Mouse (Mus musculus) kidney, embryonic 14.5 days (tissue): ENCODE results near the gene Ctnnd2. TPM values are rescaled to one million over a fixed set of nuclear protein-coding genes. Genes with fewer than 3 reads are reported as not detected.

Experiments
- ATAC-seq: fragments of 200-750 bp; cut with Nextera tagmentation; 2 replicates; pipeline ENCODE4 v1.8.0; 2017; ENCODE audit warnings: moderate number of reproducible peaks, mild to moderate bottlenecking, moderate TSS enrichment, moderate library complexity; ENCODE audit not compliant: low FRiP score, low TSS enrichment
- H3K27ac ChIP-seq: fragments of 300-500 bp; sonication (generic); 2 replicates; pipeline ENCODE4 v1.5.1; 2014; ENCODE audit warnings: low read depth, mild to moderate bottlenecking, low read length, moderate library complexity, mixed read lengths
- H3K27me3 ChIP-seq: fragments of 300-500 bp; sonication (generic); 2 replicates; pipeline ENCODE4 v1.6.1; 2014; ENCODE audit warnings: mild to moderate bottlenecking, low read length; ENCODE audit not compliant: control insufficient read depth, insufficient read depth
- H3K36me3 ChIP-seq: fragments of 300-500 bp; sonication (generic); 2 replicates; pipeline ENCODE4 v1.6.1; 2014; ENCODE audit warnings: low read length, mixed read lengths; ENCODE audit not compliant: control insufficient read depth, insufficient read depth
- H3K4me1 ChIP-seq: fragments of 300-500 bp; sonication (generic); 2 replicates; pipeline ENCODE4 v1.6.1; 2014; ENCODE audit warnings: low read length, mixed read lengths; ENCODE audit not compliant: control insufficient read depth, insufficient read depth
- H3K4me2 ChIP-seq: fragments of 300-500 bp; sonication (generic); replicated peaks from 2 replicates; pipeline ENCODE4 v1.6.1; 2014; ENCODE audit warnings: low read depth, mild to moderate bottlenecking, low read length
- H3K4me3 ChIP-seq: fragments of 300-500 bp; sonication (generic); 2 replicates; pipeline ENCODE4 v1.5.1; 2014; ENCODE audit warnings: mild to moderate bottlenecking, low read length
- H3K9ac ChIP-seq: fragments of 300-500 bp; sonication (generic); 2 replicates; pipeline ENCODE4 v1.6.1; 2014; ENCODE audit warnings: low read depth, mild to moderate bottlenecking, low read length, moderate library complexity
- H3K9me3 ChIP-seq: fragments of 300-500 bp; sonication (generic); 2 replicates; pipeline ENCODE4 v1.6.1; 2016; ENCODE audit warnings: low read length; ENCODE audit not compliant: control insufficient read depth
- WGBS: fragments of 180-500 bp; shearing (Covaris S2); extraction: QIAGEN DNeasy Blood & Tissue Kit; methylation state at CpG from one replicate; pipeline ENCODE4 v1.1.7; 2014; 5-methylcytosine and 5-hydroxymethylcytosine counted together
- polyA plus RNA-seq: library from polyadenylated mRNA; unstranded; fragments of >200 nt; fragmentation: Nextera tagmentation; extraction: Ambion mirVana; gene quantifications from 2 replicates; pipeline ENCODE4 v1.2.1, GENCODE M21; 2014

The Ctnnd2 gene
- polyA plus RNA-seq, 1 experiment from 2014 or later = 4.6 TPM

- H3K27ac ChIP-seq = no peak overlapping the region
- H3K36me3 ChIP-seq = no peaks in the 10 kb centered on the region
- no peak overlapping the region for H3K9ac ChIP-seq
- no peak overlapping the region for H3K4me3 ChIP-seq
- H3K27me3 ChIP-seq = no peaks in the 10 kb centered on the region
- no peaks in the 10 kb centered on the region for H3K9me3 ChIP-seq
- no peaks in the 10 kb centered on the region for H3K4me1 ChIP-seq
- no peak for ATAC-seq
- WGBS = 90% methylated on average over 2 of the region's 2 CpGs
- H3K4me2 ChIP-seq = no peak overlapping the region
These were observed 381.6 kb downstream of the Ctnnd2 start for GRCm38 (mm10) chr15:30553910-30554406.

GRCm38 (mm10) chr15:30555787-30556186 is 383.4 kb downstream of the Ctnnd2 start:
- Histone ChIP-seq H3K4me1 (no peaks in the 10 kb centered on the region), H3K4me3 (no peak overlapping the region), H3K27me3 (no peaks in the 10 kb centered on the region), H3K27ac (no peak overlapping the region), H3K36me3 (no peaks in the 10 kb centered on the region), H3K4me2 (no peak overlapping the region), H3K9ac (no peak overlapping the region), H3K9me3 (no peaks in the 10 kb centered on the region)
- WGBS = 93% methylated on average over 2 of the region's 2 CpGs
- no peak for ATAC-seq

GRCm38 (mm10) chr15:30562375-30562774 is 390.0 kb downstream of the Ctnnd2 start:
- ATAC-seq = no peak
- WGBS = 82% methylated on average over 5 of the region's 5 CpGs
- H3K9me3 ChIP-seq = no peaks in the 10 kb centered on the region

GRCm38 (mm10) chr15:30564594-30564993 is 392.2 kb downstream of the Ctnnd2 start:
- Histone ChIP-seq H3K4me2 (no peak overlapping the region), H3K36me3 (no peaks in the 10 kb centered on the region), H3K9me3 (no peaks in the 10 kb centered on the region), H3K4me3 (no peak overlapping the region), H3K9ac (no peak overlapping the region), H3K27ac (no peak overlapping the region), H3K27me3 (no peaks in the 10 kb centered on the region), H3K4me1 (no peaks in the 10 kb centered on the region)
- ATAC-seq = no peak
- WGBS = 92% methylated on average over 2 of the region's 2 CpGs

More at GRCm38 (mm10) chr15:30562375-30562774, 390.0 kb downstream of the Ctnnd2 start:
- no peaks in the 10 kb centered on the region for H3K27me3 ChIP-seq
- no peak overlapping the region for H3K9ac ChIP-seq
- H3K27ac ChIP-seq = no peak overlapping the region
- H3K4me2 ChIP-seq = no peak overlapping the region
- no peaks in the 10 kb centered on the region for H3K36me3 ChIP-seq
- no peak overlapping the region for H3K4me3 ChIP-seq
- H3K4me1 ChIP-seq = no peaks in the 10 kb centered on the region

GRCm38 (mm10) chr15:30570254-30570800 is 397.9 kb downstream of the Ctnnd2 start:
- no peak overlapping the region for H3K4me2 ChIP-seq
- H3K9me3 ChIP-seq = no peaks in the 10 kb centered on the region
- H3K4me1 ChIP-seq = no peaks in the 10 kb centered on the region
- H3K4me3 ChIP-seq = no peak overlapping the region
- no peak overlapping the region for H3K27ac ChIP-seq
- ATAC-seq = no peak
- 86% methylated on average over 8 of the region's 8 CpGs for WGBS
- H3K9ac ChIP-seq = no peak overlapping the region
- H3K36me3 ChIP-seq = no peaks in the 10 kb centered on the region
- no peaks in the 10 kb centered on the region for H3K27me3 ChIP-seq

GRCm38 (mm10) chr15:30587446-30587845 is 415.1 kb downstream of the Ctnnd2 start:
- Histone ChIP-seq H3K27ac (no peak overlapping the region), H3K9ac (no peak overlapping the region), H3K9me3 (no peaks in the 10 kb centered on the region), H3K4me2 (no peak overlapping the region), H3K4me3 (no peak overlapping the region), H3K27me3 (no peaks in the 10 kb centered on the region), H3K4me1 (no peaks in the 10 kb centered on the region), H3K36me3 (no peaks in the 10 kb centered on the region)
- ATAC-seq = no peak
- 81% methylated on average over 5 of the region's 5 CpGs for WGBS

- Histone ChIP-seq H3K4me1 (no peaks in the 10 kb centered on the region), H3K9me3 (no peaks in the 10 kb centered on the region), H3K9ac (no peak overlapping the region), H3K27ac (no peak overlapping the region), H3K4me2 (no peak overlapping the region), H3K36me3 (no peaks in the 10 kb centered on the region), H3K4me3 (no peak overlapping the region), H3K27me3 (no peaks in the 10 kb centered on the region)
- ATAC-seq = no peak
- 92% methylated on average over 6 of the region's 6 CpGs for WGBS
These were observed 418.5 kb downstream of the Ctnnd2 start for GRCm38 (mm10) chr15:30590865-30591264.

GRCm38 (mm10) chr15:30595507-30595906 is 423.1 kb downstream of the Ctnnd2 start:
- Histone ChIP-seq H3K4me3 (no peak overlapping the region), H3K27me3 (no peaks in the 10 kb centered on the region), H3K9ac (no peak overlapping the region), H3K36me3 (no peaks in the 10 kb centered on the region), H3K27ac (no peak overlapping the region), H3K9me3 (no peaks in the 10 kb centered on the region), H3K4me2 (no peak overlapping the region), H3K4me1 (no peaks in the 10 kb centered on the region)
- no peak for ATAC-seq
- WGBS = 78% methylated on average over 1 of the region's 1 CpGs

GRCm38 (mm10) chr15:30610613-30611012 is 438.2 kb downstream of the Ctnnd2 start:
- Histone ChIP-seq H3K36me3 (no peaks in the 10 kb centered on the region), H3K4me2 (no peak overlapping the region), H3K4me1 (no peaks in the 10 kb centered on the region), H3K9me3 (no peaks in the 10 kb centered on the region), H3K4me3 (no peak overlapping the region), H3K27ac (no peak overlapping the region), H3K27me3 (no peaks in the 10 kb centered on the region), H3K9ac (no peak overlapping the region)
- ATAC-seq = no peak
- WGBS = 83% methylated on average over 7 of the region's 7 CpGs
